Mouse (Mus musculus): ENCODE data around the gene Rab8b. TPM values are rescaled to one million over a fixed set of nuclear protein-coding genes. Genes with fewer than 3 reads are reported as not detected.
"Not testable (repeated sequence)": the region's sequence is repeated elsewhere in the genome, so short reads cannot be mapped to it uniquely, and the experiment has no call there.

Gene Rab8b
- polyA plus RNA-seq, 1 experiment from 2014 or later: 30.5 TPM

GRCm38 (mm10) chr9:66822255-66822654, 97.2 kb downstream of the Rab8b start:
- H3K36me3 ChIP-seq; H3K27me3 ChIP-seq; H3K4me1 ChIP-seq (replicated peaks); ATAC-seq (ENCODE audit: low read depth); H3K27ac ChIP-seq (replicated peaks); H3K4me2 ChIP-seq; H3K4me3 ChIP-seq; H3K9me3 ChIP-seq; H3K9ac ChIP-seq: not testable (repeated sequence)
- 100% methylated on average over 1 of the region's 5 CpGs for WGBS

GRCm38 (mm10) chr9:66820996-66821395, 98.5 kb downstream of the Rab8b start:
- Histone ChIP-seq H3K4me3 (no peak overlapping the region), H3K9me3 (no peaks in the 10 kb centered on the region), H3K36me3 (no peaks in the 10 kb centered on the region), H3K4me2 (no peak overlapping the region), H3K27me3 (no peaks in the 10 kb centered on the region), H3K9ac (no peak overlapping the region), H3K27ac (replicated peaks) (no peak overlapping the region), H3K4me1 (replicated peaks) (no peaks in the 10 kb centered on the region)
- no peak for ATAC-seq (ENCODE audit: low read depth)
- 85% methylated on average over 5 of the region's 5 CpGs for WGBS

- Histone ChIP-seq H3K27me3 (no peaks in the 10 kb centered on the region), H3K4me3 (no peak overlapping the region), H3K4me1 (replicated peaks) (no peaks in the 10 kb centered on the region; the same call in 1 of the 2 replicates), H3K4me2 (no peak overlapping the region), H3K27ac (replicated peaks) (no peak overlapping the region), H3K36me3 (no peaks in the 10 kb centered on the region), H3K9me3 (no peaks in the 10 kb centered on the region), H3K9ac (no peak overlapping the region)
- no peak for ATAC-seq (ENCODE audit: low read depth)
- WGBS: 14% methylated on average over 2 of the region's 2 CpGs
Measured at GRCm38 (mm10) chr9:66813392-66813791, 106.1 kb downstream of the Rab8b start.

- Histone ChIP-seq H3K4me3 (peak overlapping the region; percentile 34), H3K4me2 (peak overlapping the region; percentile 58), H3K27me3 (peaks cover 28% of the 10 kb centered on the region), H3K9ac (peak overlapping the region; percentile 60; the same call in 1 of the 2 replicates)
- not testable (repeated sequence) for H3K9me3 ChIP-seq; H3K36me3 ChIP-seq; H3K27ac ChIP-seq (replicated peaks); H3K4me1 ChIP-seq (replicated peaks); ATAC-seq (ENCODE audit: low read depth)
- WGBS: under 1% methylated on average over 29 of the region's 37 CpGs
Measured at GRCm38 (mm10) chr9:66805951-66806350, 113.5 kb downstream of the Rab8b start.

- WGBS: 57% methylated on average over 12 of the region's 12 CpGs
- ATAC-seq (ENCODE audit: low read depth): no peak
- Histone ChIP-seq H3K27ac (replicated peaks) (no peak overlapping the region), H3K4me3 (no peak overlapping the region), H3K4me1 (replicated peaks) (no peaks in the 10 kb centered on the region), H3K9me3 (no peaks in the 10 kb centered on the region), H3K36me3 (no peaks in the 10 kb centered on the region), H3K9ac (no peak overlapping the region), H3K27me3 (peaks cover 21% of the 10 kb centered on the region), H3K4me2 (no peak overlapping the region)
Measured at GRCm38 (mm10) chr9:66801947-66802346, 117.5 kb downstream of the Rab8b start.

- no peaks in the 10 kb centered on the region for H3K36me3 ChIP-seq
- H3K9ac ChIP-seq: peak within 1 kb of the TSS; percentile 93
- WGBS: 78% methylated on average over 5 of the region's 5 CpGs
- H3K27me3 ChIP-seq: no peaks in the 10 kb centered on the region
- H3K4me1 ChIP-seq (replicated peaks): peaks cover 21% of the 10 kb centered on the region
- H3K4me2 ChIP-seq: peak within 1 kb of the TSS; percentile 82
- peak within 1 kb of the TSS; percentile 75 for H3K4me3 ChIP-seq
- peak within 1 kb of the TSS; percentile 94 for H3K27ac ChIP-seq (replicated peaks)
- ATAC-seq (ENCODE audit: low read depth): no peak
- H3K9me3 ChIP-seq: no peaks in the 10 kb centered on the region
Measured at GRCm38 (mm10) chr9:66796739-66797138, 122.7 kb downstream of the Rab8b start, which contains the start of gene Gm10647. Gene Gm10647, plus strand, starts transcription at chr9:66797039.

GRCm38 (mm10) chr9:66795464-66796324, 123.8 kb downstream of the Rab8b start, which contains the start of gene Aph1b:
Gene Aph1b, minus strand, starts transcription at chr9:66795490.
- Histone ChIP-seq H3K27me3 (no peaks in the 10 kb centered on the region), H3K4me1 (replicated peaks) (peaks cover 21% of the 10 kb centered on the region), H3K4me2 (peak within 1 kb of the TSS; percentile 82), H3K27ac (replicated peaks) (peak within 1 kb of the TSS; percentile 94), H3K36me3 (no peaks in the 10 kb centered on the region), H3K9me3 (no peaks in the 10 kb centered on the region), H3K4me3 (peak within 1 kb of the TSS; percentile 75), H3K9ac (peak within 1 kb of the TSS; percentile 93)
- ATAC-seq (ENCODE audit: low read depth): peak; percentile 99
- WGBS: under 1% methylated on average over 42 of the region's 42 CpGs

GRCm38 (mm10) chr9:66794629-66795463, 124.6 kb downstream of the Rab8b start:
- Histone ChIP-seq H3K4me1 (replicated peaks) (peaks cover 21% of the 10 kb centered on the region), H3K9ac (peak overlapping the region; percentile 93), H3K9me3 (no peaks in the 10 kb centered on the region), H3K4me2 (peak overlapping the region; percentile 82), H3K27me3 (no peaks in the 10 kb centered on the region), H3K36me3 (peaks cover 7% of the 10 kb centered on the region), H3K27ac (replicated peaks) (peak overlapping the region; percentile 94), H3K4me3 (peak overlapping the region; percentile 75)
- WGBS: 2% methylated on average over 43 of the region's 43 CpGs
- peak; percentile 76 for ATAC-seq (ENCODE audit: low read depth)

Other genes starting within 250 kb of the Rab8b start
- 0.22 and 1.7 TPM in 2 replicates for gene Car12, start 206.0 kb downstream of the Rab8b start, polyA plus RNA-seq (2015; fragmentation: Nextera tagmentation; extraction: Ambion mirVana)
- gene Aph1b, start 124.2 kb downstream of the Rab8b start, polyA plus RNA-seq (2015; fragmentation: Nextera tagmentation; extraction: Ambion mirVana): 20.0 and 22.0 TPM in 2 replicates
- 0.29 and 0.70 TPM in 2 replicates for gene Gm10647, start 122.6 kb downstream of the Rab8b start, polyA plus RNA-seq (2015; fragmentation: Nextera tagmentation; extraction: Ambion mirVana)
- 2.7 and 5.3 TPM in 2 replicates for gene Aph1c, start 85.0 kb downstream of the Rab8b start, polyA plus RNA-seq (2015; fragmentation: Nextera tagmentation; extraction: Ambion mirVana)
- 341 and 348 TPM in 2 replicates for gene Rps27l, start 26.4 kb upstream of the Rab8b start, polyA plus RNA-seq (2015; fragmentation: Nextera tagmentation; extraction: Ambion mirVana)
- gene Lactb, start 55.8 kb upstream of the Rab8b start, polyA plus RNA-seq (2015; fragmentation: Nextera tagmentation; extraction: Ambion mirVana): 11.4 and 13.3 TPM in 2 replicates
- gene Tpm1, start 129.7 kb upstream of the Rab8b start, polyA plus RNA-seq (2015; fragmentation: Nextera tagmentation; extraction: Ambion mirVana): 209 and 261 TPM in 2 replicates

Data from neural tube, embryonic 13.5 days (tissue).